Mouse (Mus musculus): ENCODE measurements at regions not wholly inside any gene's neighbourhood (a gene's known extent, or its start where the extent isn't known, plus 50 kb on each side); places are given as distances from the start of the nearest gene placed in this dataset.

GRCm38 (mm10) chr7:136457867-136458448 lies 436.5 kb upstream of the Mgmt start:
- DNase-seq, result no peak

GRCm38 (mm10) chr7:136477135-136477534 lies 417.3 kb upstream of the Mgmt start:
- DNase-seq, result no peak

GRCm38 (mm10) chr7:136480641-136481202 lies 413.7 kb upstream of the Mgmt start:
- peak in 1 of 2 experiments; percentile 7 for DNase-seq

GRCm38 (mm10) chr7:136483237-136483636 lies 411.2 kb upstream of the Mgmt start:
- no peak for DNase-seq

GRCm38 (mm10) chr7:136487556-136487955 lies 406.9 kb upstream of the Mgmt start:
- DNase-seq, result no peak

- DNase-seq, result no peak
These were observed 399.6 kb upstream of the Mgmt start for GRCm38 (mm10) chr7:136494862-136495261.

- DNase-seq, result no peak
These were observed 397.8 kb upstream of the Mgmt start for GRCm38 (mm10) chr7:136496335-136497242.

GRCm38 (mm10) chr7:136500059-136500458 lies 394.4 kb upstream of the Mgmt start:
- no peak for DNase-seq

- no peak for DNase-seq
These were observed 393.3 kb upstream of the Mgmt start for GRCm38 (mm10) chr7:136501094-136501493.

GRCm38 (mm10) chr7:136501855-136502847 lies 392.3 kb upstream of the Mgmt start:
- DNase-seq, result peak; percentile 14 to 45

GRCm38 (mm10) chr7:136511389-136511788 lies 383.0 kb upstream of the Mgmt start:
- no peak for DNase-seq

- DNase-seq, result no peak
These were observed 379.0 kb upstream of the Mgmt start for GRCm38 (mm10) chr7:136515376-136515775.

- DNase-seq, result no peak
These were observed 368.6 kb upstream of the Mgmt start for GRCm38 (mm10) chr7:136525821-136526220.

- DNase-seq, result no peak
These were observed 364.2 kb upstream of the Mgmt start for GRCm38 (mm10) chr7:136530006-136530785.

GRCm38 (mm10) chr7:136531301-136531700 lies 363.1 kb upstream of the Mgmt start:
- DNase-seq, result no peak

GRCm38 (mm10) chr7:136541876-136542655 lies 352.3 kb upstream of the Mgmt start:
- no peak for DNase-seq

- DNase-seq, result no peak
These were observed 351.5 kb upstream of the Mgmt start for GRCm38 (mm10) chr7:136542896-136543295.

GRCm38 (mm10) chr7:136547837-136548236 lies 346.6 kb upstream of the Mgmt start:
- no peak for DNase-seq

GRCm38 (mm10) chr7:136556436-136556835 lies 338.0 kb upstream of the Mgmt start:
- DNase-seq, result no peak

- no peak for DNase-seq
These were observed 334.9 kb upstream of the Mgmt start for GRCm38 (mm10) chr7:136559536-136559935.

- DNase-seq, result no peak
These were observed 323.5 kb upstream of the Mgmt start for GRCm38 (mm10) chr7:136570911-136571310.
